Comparison of ENCODE assay signal across 9 mouse cellular contexts in genomic region chr19:31971998-31972397, GRCm38 (mm10).
DNase-seq lines count a peak whose midpoint lies in the region; ATAC-seq and TF ChIP-seq lines count a peak whose summit lies in the region.
"Had no signal": no experiment of that assay in that cellular context is flagged by ENCODE, and none has a peak within 500 bp of the region (broad histone marks: within the 10 kb centered on the region; RNA-seq: fewer than 3 reads in every experiment).

No protein-coding gene starts in this region.

- no peak overlapping the region for H3K4me3 ChIP-seq in C2C12 (ENCODE audit: insufficient read depth, poor library complexity, severe bottlenecking)
- no peak overlapping the region for H3K4me3 ChIP-seq in embryonic fibroblast, embryonic 13.5 days (ENCODE audit: insufficient read depth, low read length)
- H3K4me3 ChIP-seq in heart, embryonic 12.5 days: no peak overlapping the region
- no peak overlapping the region for H3K4me3 ChIP-seq in kidney, postnatal 0 days (replicated peaks; ENCODE audit: low read depth, low read length)
- H3K4me3 ChIP-seq in liver, embryonic 11.5 days (ENCODE audit: low read depth, low read length): no peak overlapping the region
- no peak overlapping the region for H3K4me3 ChIP-seq in neural tube, embryonic 11.5 days (ENCODE audit: low read depth, low read length)
- no peak overlapping the region for H3K4me3 ChIP-seq in stomach, embryonic 16.5 days (replicated peaks; ENCODE audit: low read length)
- H3K4me3 ChIP-seq: embryonic facial prominence, embryonic 13.5 days had no signal

- H3K79me2 ChIP-seq in C2C12 (ENCODE audit: control insufficient read depth, insufficient read depth): no peaks in the 10 kb centered on the region

- no peak for TF ChIP-seq POLR2A in embryonic fibroblast, embryonic 13.5 days (IDR thresholded peaks at IDR 0.05; ENCODE audit: low read depth, low read length)

- H3K79me3 ChIP-seq in C2C12 (ENCODE audit: low read depth): no peaks in the 10 kb centered on the region

- no peaks in the 10 kb centered on the region for H3K27me3 ChIP-seq in C2C12 (ENCODE audit: control insufficient read depth, insufficient read depth, insufficient read length)
- H3K27me3 ChIP-seq in heart, embryonic 12.5 days (replicated peaks): no peaks in the 10 kb centered on the region
- no peaks in the 10 kb centered on the region for H3K27me3 ChIP-seq in kidney, postnatal 0 days (ENCODE audit: insufficient read depth, low read length)
- H3K27me3 ChIP-seq in liver, embryonic 11.5 days (replicated peaks; ENCODE audit: control insufficient read depth, insufficient read depth, low read length): no peaks in the 10 kb centered on the region
- H3K27me3 ChIP-seq in neural tube, embryonic 11.5 days (ENCODE audit: control insufficient read depth, insufficient read depth, low read length): no peaks in the 10 kb centered on the region
- no peaks in the 10 kb centered on the region for H3K27me3 ChIP-seq in stomach, embryonic 16.5 days (ENCODE audit: control insufficient read depth, insufficient read depth, low read length)

- WGBS in heart, embryonic 12.5 days: 7% methylated on average over 6 of the region's 6 CpGs
- 10% methylated on average over 6 of the region's 6 CpGs for WGBS in kidney, postnatal 0 days
- 12% methylated on average over 6 of the region's 6 CpGs for WGBS in liver, embryonic 11.5 days
- WGBS in neural tube, embryonic 11.5 days: 13% methylated on average over 6 of the region's 6 CpGs
- 9% methylated on average over 6 of the region's 6 CpGs for WGBS in stomach, embryonic 16.5 days

- no peaks in the 10 kb centered on the region for H3K9me3 ChIP-seq in heart, embryonic 12.5 days (replicated peaks)
- no peaks in the 10 kb centered on the region for H3K9me3 ChIP-seq in kidney, postnatal 0 days (replicated peaks; ENCODE audit: low read length)
- H3K9me3 ChIP-seq in liver, embryonic 11.5 days (ENCODE audit: control insufficient read depth, low read length): no peaks in the 10 kb centered on the region
- no peaks in the 10 kb centered on the region for H3K9me3 ChIP-seq in neural tube, embryonic 11.5 days (ENCODE audit: control insufficient read depth, low read length)
- H3K9me3 ChIP-seq in stomach, embryonic 16.5 days (replicated peaks; ENCODE audit: control insufficient read depth, low read length): no peaks in the 10 kb centered on the region
- H3K9me3 ChIP-seq: embryonic facial prominence, embryonic 13.5 days had no signal

- DNase-seq in adrenal gland, postnatal 4 days (ENCODE audit: low spot score in 2 of 2): peak; percentile 45 to 64
- DNase-seq in kidney, postnatal 0 days (ENCODE audit: low spot score): peak; percentile 85
- peak; percentile 71 for DNase-seq in liver, embryonic 11.5 days (ENCODE audit: low spot score)
- peak; percentile 87 for DNase-seq in neural tube, embryonic 11.5 days (ENCODE audit: low spot score)

- H3K4me2 ChIP-seq in heart, embryonic 12.5 days: no peak overlapping the region
- H3K4me2 ChIP-seq in kidney, postnatal 0 days (ENCODE audit: low read length): no peak overlapping the region
- no peak overlapping the region for H3K4me2 ChIP-seq in liver, embryonic 11.5 days
- no peak overlapping the region for H3K4me2 ChIP-seq in neural tube, embryonic 11.5 days (ENCODE audit: low read depth)
- H3K4me2 ChIP-seq in stomach, embryonic 16.5 days (ENCODE audit: low read depth, low read length): no peak overlapping the region
- H3K4me2 ChIP-seq: embryonic facial prominence, embryonic 13.5 days had no signal

- no peaks in the 10 kb centered on the region for H3K36me3 ChIP-seq in C2C12 (ENCODE audit: control insufficient read depth, insufficient read depth)
- H3K36me3 ChIP-seq in heart, embryonic 12.5 days: no peaks in the 10 kb centered on the region
- H3K36me3 ChIP-seq in kidney, postnatal 0 days (ENCODE audit: insufficient read depth, low read length): no peaks in the 10 kb centered on the region
- H3K36me3 ChIP-seq in liver, embryonic 11.5 days (ENCODE audit: control insufficient read depth, insufficient read depth, low read length): no peaks in the 10 kb centered on the region
- no peaks in the 10 kb centered on the region for H3K36me3 ChIP-seq in neural tube, embryonic 11.5 days (ENCODE audit: control insufficient read depth, insufficient read depth, low read length)
- no peaks in the 10 kb centered on the region for H3K36me3 ChIP-seq in stomach, embryonic 16.5 days (ENCODE audit: control insufficient read depth, insufficient read depth, low read length)
- H3K36me3 ChIP-seq: embryonic facial prominence, embryonic 13.5 days had no signal

- peak; percentile 85 for TF ChIP-seq CTCF in C2C12 (IDR thresholded peaks at IDR 0.05; ENCODE audit: control insufficient read depth, insufficient read depth, insufficient read length)
- TF ChIP-seq CTCF in embryonic fibroblast, embryonic 13.5 days (IDR thresholded peaks at IDR 0.05; ENCODE audit: borderline replicate concordance, insufficient read depth, low read length): peak; percentile 96
- TF ChIP-seq CTCF in kidney, postnatal 0 days (IDR thresholded peaks at IDR 0.05; ENCODE audit: low read depth): peak; percentile 98

- no peak overlapping the region for H3ac ChIP-seq in C2C12 (ENCODE audit: control insufficient read depth, insufficient read length, low read depth)

- no peak overlapping the region for H3K9ac ChIP-seq in heart, embryonic 12.5 days
- no peak overlapping the region for H3K9ac ChIP-seq in kidney, postnatal 0 days (ENCODE audit: low read depth, low read length)
- no peak overlapping the region for H3K9ac ChIP-seq in liver, embryonic 11.5 days (ENCODE audit: low read depth, low read length)
- H3K9ac ChIP-seq in neural tube, embryonic 11.5 days (ENCODE audit: low read length): no peak overlapping the region
- H3K9ac ChIP-seq in stomach, embryonic 16.5 days (ENCODE audit: low read length): no peak overlapping the region
- H3K9ac ChIP-seq: embryonic facial prominence, embryonic 13.5 days had no signal

- H3K4me1 ChIP-seq in embryonic fibroblast, embryonic 13.5 days (ENCODE audit: control insufficient read depth, insufficient read depth, low read length): no peaks in the 10 kb centered on the region
- H3K4me1 ChIP-seq in heart, embryonic 12.5 days (replicated peaks): 0 out of 2 replicates have a peak, but pooled peaks cover 3% of the 10 kb centered on the region
- no peaks in the 10 kb centered on the region for H3K4me1 ChIP-seq in kidney, postnatal 0 days (replicated peaks; ENCODE audit: insufficient read depth, low read length)
- no peaks in the 10 kb centered on the region for H3K4me1 ChIP-seq in liver, embryonic 11.5 days (replicated peaks; ENCODE audit: control insufficient read depth, insufficient read depth, low read length)
- no peaks in the 10 kb centered on the region for H3K4me1 ChIP-seq in neural tube, embryonic 11.5 days (ENCODE audit: control insufficient read depth, insufficient read depth, low read length)
- no peaks in the 10 kb centered on the region for H3K4me1 ChIP-seq in stomach, embryonic 16.5 days (ENCODE audit: control insufficient read depth, insufficient read depth, low read length)
- H3K4me1 ChIP-seq: embryonic facial prominence, embryonic 13.5 days had no signal

- H3K27ac ChIP-seq in embryonic fibroblast, embryonic 13.5 days (ENCODE audit: insufficient read depth, low read length): no peak overlapping the region
- no peak overlapping the region for H3K27ac ChIP-seq in heart, embryonic 12.5 days (ENCODE audit: poor library complexity, severe bottlenecking)
- H3K27ac ChIP-seq in kidney, postnatal 0 days: no peak overlapping the region
- no peak overlapping the region for H3K27ac ChIP-seq in liver, embryonic 11.5 days (ENCODE audit: low read depth, low read length)
- no peak overlapping the region for H3K27ac ChIP-seq in neural tube, embryonic 11.5 days (ENCODE audit: low read depth, low read length)
- H3K27ac ChIP-seq in stomach, embryonic 16.5 days (ENCODE audit: low read length): no peak overlapping the region
- H3K27ac ChIP-seq: embryonic facial prominence, embryonic 13.5 days had no signal

- peak; percentile 39; the same call in 1 of the 2 replicates for ATAC-seq in heart, embryonic 12.5 days (ENCODE audit: insufficient number of reproducible peaks, low FRiP score)
- peak; percentile 76 for ATAC-seq in kidney, postnatal 0 days (replicated peaks; ENCODE audit: low FRiP score, low read depth)
- no peak; the same call in 1 of the 2 replicates for ATAC-seq in liver, embryonic 11.5 days (replicated peaks; ENCODE audit: low FRiP score)
- ATAC-seq in neural tube, embryonic 11.5 days (ENCODE audit: insufficient read depth, low FRiP score, low TSS enrichment): peak; percentile 88
- peak; percentile 62; the same call in 1 of the 2 replicates for ATAC-seq in stomach, embryonic 16.5 days (ENCODE audit: insufficient read depth, low FRiP score)

TF ChIP-seq in C2C12, 6 proteins besides CTCF, POLR2A, EP300 and RAD21:
- TF ChIP-seq MYOD1 (IDR thresholded peaks at IDR 0.05; ENCODE audit: control insufficient read depth, insufficient read length, low read depth) (no peak), USF1 (IDR thresholded peaks at IDR 0.05; ENCODE audit: low read depth) (no peak), FOSL1 (IDR thresholded peaks at IDR 0.05; ENCODE audit: insufficient read depth, low read length, poor library complexity, severe bottlenecking) (no peak), MAX (IDR thresholded peaks at IDR 0.05) (peak; percentile 26), MYOG (IDR thresholded peaks at IDR 0.05; ENCODE audit: control insufficient read depth, extremely low read depth, insufficient read length) (no peak), CEBPB (IDR thresholded peaks at IDR 0.05; ENCODE audit: low read depth) (no peak)
TF ChIP-seq in C2C12: peak in this region for 1.
